Mouse (Mus musculus) retina, adult 2 months (tissue): ENCODE results near the gene Aff3.

ENCODE experiments used
- DNase-seq: peaks from one replicate; pipeline ENCODE4 v3.0.0-alpha.2; 2012; ENCODE audit warnings: low read depth, low spot score

Gene Aff3

DNA sequence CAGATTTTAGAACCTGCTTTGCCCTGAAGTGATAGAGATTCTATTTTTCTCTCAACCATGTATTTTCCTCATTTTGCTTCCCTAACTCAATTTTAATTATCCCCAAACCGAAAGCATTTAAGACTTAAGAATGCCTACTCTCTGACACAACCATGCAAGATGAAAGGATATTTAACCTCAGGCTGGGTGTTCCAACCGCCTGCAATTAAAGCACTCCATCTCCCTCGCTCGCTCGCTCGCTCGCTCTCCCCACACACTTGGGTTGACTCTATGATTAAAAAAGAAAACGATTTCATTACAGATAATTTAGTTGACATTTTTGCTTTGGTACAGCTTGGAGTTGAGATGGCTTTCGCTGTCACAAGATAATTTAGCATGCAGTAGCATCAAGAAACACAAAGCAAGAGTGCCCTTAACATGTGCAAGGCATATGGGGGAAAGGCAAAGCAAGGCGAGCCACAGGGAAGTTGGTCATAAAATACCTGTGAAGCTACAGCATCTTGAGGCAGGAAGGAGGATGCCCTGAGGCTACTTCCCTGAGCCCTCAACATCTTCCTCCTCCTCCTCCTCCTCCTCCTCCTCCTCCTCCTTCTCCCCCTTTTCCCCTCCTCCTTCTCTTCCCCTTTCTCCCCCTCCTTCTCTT, 167.7 kb downstream of the Aff3 start:
- DNase-seq: no peak

DNA sequence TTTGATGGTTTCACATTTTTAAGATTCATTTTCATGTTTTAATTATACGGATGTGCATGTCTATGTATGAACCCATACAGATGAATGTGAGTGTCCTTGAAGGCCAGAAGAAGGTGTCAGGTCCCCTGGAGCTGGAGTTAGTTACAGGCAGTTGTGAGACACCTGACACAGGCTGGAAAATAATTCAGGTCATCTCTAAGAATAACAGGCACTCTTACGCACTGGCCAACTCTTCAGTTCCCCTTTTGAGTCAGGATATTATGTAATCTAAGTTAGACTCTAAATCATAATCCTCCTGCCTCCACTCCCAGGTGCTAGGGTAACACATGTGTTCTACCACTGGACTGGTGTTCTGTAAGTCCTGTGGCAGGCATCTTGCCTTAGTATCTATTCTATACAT, 169.5 kb downstream of the Aff3 start:
- no peak for DNase-seq

DNA sequence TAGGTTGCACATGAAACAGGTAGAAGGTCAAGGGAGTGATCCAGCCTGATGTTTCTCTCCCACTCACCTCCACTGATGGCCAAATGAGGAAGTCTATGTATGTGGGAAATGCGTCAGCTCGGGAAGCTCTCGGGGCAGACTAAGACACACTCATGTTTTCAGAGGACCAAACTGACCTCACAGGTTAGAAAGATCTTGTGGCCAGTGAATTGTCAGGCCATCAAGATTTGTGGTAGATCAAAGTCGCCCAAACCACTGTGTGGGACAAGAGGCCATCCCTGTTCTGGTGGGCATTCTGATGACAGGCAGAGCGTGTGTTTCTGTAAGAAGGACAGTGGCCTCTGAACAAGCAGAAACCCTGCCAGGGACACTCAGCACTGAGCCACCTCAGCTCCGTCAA, 175.0 kb downstream of the Aff3 start:
- DNase-seq: no peak

DNA sequence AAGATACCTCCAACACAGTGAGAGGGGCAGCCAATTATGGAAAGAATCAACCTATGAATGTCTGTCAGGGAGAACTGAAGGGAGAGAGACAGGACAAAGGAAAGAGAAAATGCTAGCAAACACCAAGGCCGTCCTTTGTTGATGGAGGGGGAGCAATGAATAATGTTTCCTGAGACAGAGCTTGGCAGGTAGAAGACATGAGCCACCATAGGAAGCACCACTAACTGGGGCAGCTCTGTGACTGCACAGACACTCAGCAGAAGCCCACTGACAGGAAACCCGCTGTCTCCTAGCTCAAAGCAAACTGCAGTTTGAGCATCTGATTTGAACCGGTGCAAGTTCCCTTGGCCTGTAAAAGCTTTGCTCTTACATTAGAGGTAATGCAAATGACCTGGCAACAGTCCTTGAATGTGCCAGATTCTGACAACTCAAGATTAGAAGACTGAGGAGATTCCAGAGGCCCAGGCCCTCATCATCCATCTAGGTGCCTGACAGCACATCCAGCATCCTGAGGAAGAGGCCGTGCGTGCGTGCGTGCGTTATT, 176.0 kb downstream of the Aff3 start:
- DNase-seq: no peak

DNA sequence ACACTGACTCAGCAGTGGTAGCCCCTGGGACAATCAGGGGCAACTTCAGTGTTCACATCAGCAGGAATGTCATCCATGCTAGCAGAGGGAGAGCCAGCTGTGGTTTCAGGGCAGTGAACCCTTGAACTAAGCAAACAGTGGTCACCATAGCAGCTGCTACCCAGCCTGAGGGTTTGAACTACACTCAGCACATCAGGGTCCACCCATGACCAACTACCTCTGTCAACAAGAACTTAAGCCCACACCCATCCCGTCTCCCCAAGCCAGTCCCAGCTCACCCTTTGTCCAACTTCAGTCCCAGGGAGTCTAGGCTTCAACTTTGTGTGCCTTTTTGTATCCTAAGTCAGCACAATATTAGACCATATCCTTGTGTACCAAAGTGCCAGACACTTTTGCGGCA, 176.9 kb downstream of the Aff3 start:
- DNase-seq: no peak

DNA sequence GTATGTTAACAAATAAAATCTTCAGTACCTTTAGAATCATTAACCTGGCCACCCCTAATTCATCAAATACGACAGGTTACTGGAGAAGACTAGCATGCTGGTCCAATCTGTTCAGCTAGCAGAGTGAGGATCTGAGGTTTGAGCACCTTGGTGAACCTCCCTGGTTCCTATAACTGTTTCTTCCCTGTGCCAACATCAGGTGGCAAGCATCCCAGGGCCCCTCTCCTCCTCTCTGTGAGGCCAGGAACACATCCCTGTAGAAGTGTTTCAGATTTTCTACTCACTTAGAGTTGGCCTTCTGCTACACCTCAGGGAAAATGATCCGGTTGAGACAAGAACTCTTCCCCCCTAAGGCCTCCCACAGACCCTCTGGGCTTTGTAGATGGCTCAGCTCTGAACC, 181.6 kb downstream of the Aff3 start:
- DNase-seq: no peak

DNA sequence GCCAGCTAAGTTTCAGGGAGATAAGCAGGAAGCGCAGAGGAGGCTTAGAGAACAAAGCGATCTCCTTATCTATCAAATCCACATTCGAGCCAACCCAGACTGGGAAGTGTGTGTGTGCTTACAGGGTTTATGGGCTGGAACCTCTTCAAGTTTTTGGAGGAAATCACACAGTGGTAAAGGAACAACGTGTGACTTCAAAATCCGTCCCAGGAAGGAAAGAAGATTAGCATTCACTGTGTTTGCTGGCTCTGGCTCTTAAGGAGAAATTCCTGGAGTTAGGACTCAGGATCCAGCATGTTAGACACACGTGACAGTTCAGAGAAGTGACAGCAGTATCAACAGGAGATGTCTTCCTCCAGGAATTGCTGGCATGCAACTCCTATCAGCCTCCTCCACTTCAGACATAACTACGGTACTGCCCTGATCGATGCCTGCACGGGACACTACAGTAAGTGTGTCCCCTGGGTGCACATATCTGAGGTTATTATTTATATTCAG, 186.5 kb downstream of the Aff3 start:
- DNase-seq: no peak

DNA sequence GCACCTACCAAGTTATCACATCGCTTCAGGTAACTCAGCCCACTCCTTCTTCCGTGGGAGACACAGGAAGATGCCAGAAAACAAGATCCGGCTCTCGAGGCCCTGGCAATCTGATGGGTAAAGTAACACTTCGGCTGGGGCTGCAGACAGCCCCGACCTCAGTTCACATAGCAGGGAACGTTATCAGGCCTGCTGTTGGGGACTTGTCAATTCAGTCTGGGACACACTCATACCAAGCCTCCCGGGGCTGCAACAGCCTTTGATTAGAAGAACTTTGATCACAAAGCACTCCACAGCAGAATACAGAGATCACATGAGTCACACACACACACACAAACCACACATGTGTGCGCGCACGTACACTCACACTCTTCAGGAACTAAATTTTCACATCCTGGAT, 193.9 kb downstream of the Aff3 start:
- DNase-seq: no peak

DNA sequence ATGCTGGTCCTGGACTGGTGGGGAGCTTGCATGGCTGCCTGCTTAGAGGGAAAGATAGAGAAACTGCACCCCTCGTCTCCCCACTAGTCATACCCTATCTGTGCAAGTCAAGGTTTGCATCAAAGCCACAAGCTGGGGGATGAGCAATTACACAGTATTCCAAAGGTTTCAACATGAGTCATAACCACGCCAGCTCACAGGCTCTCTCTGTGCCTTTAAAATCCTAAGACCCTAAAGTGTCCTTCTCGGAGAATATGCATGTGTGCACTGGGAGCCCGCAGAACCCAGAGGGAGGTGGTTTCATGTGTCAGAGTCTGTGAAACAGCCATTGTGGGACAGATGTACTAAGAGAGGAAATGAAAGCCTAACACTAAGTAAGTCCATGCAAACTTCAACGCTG, 194.6 kb downstream of the Aff3 start:
- DNase-seq: no peak

DNA sequence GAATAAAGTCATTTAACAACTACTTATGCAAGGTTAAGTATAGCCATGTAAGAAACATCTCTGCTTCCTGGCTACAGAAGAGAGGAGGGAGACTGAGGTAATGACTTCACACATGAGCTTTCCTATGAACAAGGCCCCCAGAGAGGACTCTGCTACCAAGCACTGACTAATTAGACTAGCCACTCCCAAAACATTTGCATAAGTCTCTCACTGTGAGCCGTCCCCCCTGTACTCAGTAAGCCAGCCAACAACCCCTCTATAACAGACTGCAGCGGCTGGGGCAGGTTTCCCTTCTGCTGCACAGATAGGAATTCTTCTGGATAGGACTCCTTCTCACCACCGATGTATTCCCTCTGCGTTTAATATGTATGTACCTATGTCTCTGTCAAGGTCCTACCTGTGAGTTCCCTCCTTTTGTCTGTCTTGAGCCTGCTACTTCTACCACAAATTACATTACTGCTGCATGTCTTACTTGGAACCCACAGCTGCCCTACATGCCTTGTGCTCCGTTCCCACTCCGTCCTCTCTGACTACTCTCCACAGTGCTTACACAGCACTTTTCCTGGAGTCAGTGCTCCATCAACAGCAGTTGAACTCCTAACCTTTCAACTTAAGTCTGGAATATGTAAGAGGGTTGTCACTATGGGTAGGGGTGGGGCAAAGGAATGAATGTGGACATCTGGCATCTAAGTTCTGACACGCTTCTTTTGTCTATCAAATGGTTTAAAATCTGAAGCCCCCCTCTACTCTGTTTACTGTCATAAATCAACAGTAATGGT, 197.3 kb downstream of the Aff3 start:
- DNase-seq: no peak

DNA sequence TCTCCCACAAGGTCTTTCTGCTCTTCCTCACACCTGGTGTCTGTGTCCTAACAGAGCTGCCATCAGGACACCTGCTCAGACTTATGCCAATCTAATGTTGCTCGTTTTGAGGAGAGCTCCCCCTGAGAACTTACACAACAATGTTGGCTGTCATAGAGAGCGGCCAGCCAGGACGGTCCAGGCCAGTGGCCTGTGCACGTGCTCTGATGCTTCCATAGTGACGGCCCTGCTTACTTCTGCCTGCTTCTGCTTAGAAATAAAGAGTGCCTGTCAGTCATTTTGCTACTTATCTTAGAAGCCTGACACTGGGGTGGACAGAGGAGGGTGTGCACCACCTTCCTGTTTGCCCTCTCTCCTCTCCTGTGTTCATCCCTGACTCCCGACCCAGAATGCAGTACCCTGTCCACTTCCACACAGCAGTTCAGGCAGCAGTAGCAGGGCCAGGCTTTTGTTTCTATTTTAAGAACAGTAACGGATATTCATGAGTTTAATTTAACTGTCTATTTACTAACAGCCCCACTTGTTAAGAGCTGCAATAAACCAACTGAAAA, 208.0 kb downstream of the Aff3 start:
- DNase-seq: no peak

DNA sequence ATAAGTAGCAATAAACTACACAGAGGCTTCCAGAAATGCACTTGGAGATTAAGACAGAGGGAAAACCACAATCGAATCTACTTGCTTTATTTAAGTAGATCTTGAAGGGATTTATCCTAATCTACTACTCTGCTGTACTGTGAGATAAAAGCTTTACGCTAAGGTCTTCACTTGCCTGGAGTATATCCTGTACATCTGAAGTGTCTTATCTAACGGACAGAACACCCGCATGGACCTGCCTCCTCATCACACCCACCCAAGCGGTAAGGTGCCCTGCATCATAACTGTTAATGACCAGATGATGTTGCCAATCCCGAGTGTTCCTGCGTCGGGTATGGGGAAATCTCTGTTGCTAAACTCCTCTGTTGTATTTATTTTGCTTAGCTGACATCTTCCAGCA, 209.8 kb downstream of the Aff3 start:
- DNase-seq: no peak

DNA sequence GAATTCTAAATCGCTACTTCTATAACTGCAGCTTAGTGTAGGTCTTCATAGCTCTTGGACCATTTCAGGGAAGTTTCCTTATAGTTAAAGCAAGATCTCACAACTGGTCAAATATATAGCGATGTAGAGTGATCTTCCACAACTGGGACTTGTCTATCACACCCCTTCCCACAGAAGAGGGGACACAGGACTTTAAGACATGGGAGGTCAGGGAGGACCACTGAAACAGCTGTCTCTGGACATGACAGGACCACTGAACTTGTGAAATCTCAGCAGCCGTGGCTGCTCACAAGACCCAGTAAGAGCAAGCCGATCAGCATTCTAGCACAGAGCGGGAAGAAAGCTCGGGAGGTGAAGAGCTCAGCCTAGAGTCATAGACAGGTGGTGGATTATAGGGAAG, 213.4 kb downstream of the Aff3 start:
- no peak for DNase-seq

DNA sequence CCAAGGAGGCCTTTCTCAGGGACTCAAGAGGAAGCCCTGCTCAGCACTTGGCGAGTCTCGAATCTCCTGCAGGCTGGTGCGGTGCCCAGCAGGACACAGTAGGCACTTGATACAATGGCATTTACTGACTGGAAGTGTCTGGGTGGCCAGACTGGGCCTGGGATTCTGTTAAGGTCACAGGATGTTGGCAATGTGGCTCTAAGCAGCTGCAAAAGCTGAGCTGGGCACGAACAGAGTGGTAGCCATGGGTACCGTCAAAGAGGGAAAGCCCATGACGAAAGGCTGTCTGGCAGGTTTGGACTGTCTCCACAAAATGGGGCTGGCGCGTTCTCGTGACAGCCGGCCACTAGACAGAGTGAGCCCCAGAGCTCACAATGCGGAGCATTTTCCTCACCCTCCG, 214.1 kb downstream of the Aff3 start:
- DNase-seq: no peak

DNA sequence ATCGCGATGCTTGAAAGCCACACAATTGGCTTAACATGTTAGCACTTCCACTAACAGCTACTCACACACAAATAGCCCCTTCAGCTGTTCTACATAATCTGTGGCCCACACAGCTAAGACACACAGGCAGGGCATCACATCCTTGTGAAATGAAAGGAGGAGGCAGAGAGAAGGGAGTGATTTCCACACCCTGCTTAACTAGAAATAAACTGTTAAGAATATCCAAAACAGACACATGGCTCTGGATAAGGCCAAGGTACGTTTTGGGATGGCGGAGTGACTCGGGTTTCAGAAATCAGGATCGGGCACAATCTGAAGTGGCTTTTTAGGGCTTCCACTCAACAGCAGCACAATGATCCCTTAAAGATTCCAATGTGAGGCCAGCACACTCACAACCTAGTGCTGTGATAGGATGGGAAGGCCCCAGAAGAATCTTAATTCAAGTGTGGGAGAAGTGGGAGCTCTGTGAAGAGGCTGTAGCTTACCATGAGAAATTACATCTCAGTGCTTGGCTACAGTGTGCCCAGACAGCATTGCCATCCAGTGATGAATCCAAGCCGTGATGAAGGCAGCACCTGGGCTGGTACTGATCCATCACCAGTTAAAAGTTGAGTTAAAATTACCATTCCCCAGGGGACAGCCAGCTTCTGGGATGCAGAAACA, 214.8 kb downstream of the Aff3 start:
- DNase-seq: no peak

DNA sequence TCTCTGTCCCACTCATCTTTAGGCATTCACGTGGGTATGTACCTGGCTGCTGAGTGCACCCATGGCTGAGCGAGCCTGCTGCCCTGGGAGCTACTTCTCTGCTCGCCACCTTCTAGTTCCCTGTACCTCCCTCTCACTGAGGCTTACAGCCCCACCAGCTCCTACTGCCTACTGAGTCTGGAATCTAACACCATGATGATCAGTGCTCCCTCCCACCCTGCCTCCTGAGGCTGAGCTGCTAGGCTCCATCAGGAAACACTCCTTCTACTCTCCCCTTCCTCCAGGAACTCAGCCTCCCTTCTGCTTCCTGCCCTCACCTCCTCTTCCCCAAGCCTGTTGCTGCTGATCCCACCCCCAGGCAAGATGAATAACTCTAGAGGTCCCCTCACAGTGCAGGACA, 215.9 kb downstream of the Aff3 start:
- no peak for DNase-seq

DNA sequence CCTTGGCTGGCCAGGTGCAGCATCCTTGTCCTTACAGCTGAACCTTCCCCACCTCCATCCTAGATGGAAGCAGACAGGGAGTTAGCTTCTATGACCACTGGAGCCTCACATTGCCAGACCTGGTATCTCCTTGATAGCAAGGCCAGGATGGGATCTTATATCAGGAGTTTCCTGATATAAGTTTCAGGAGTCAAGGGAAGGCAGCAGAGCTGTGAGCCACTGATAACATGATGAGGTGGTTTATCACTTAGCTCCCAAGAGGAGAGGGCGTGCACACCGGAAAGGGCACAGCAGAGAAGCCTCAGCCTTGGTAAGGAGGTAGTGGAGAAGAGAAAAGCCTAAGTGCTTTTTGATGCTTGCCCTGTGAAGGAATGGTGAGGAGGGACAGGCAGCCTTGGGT, 217.2 kb downstream of the Aff3 start:
- DNase-seq: no peak

DNA sequence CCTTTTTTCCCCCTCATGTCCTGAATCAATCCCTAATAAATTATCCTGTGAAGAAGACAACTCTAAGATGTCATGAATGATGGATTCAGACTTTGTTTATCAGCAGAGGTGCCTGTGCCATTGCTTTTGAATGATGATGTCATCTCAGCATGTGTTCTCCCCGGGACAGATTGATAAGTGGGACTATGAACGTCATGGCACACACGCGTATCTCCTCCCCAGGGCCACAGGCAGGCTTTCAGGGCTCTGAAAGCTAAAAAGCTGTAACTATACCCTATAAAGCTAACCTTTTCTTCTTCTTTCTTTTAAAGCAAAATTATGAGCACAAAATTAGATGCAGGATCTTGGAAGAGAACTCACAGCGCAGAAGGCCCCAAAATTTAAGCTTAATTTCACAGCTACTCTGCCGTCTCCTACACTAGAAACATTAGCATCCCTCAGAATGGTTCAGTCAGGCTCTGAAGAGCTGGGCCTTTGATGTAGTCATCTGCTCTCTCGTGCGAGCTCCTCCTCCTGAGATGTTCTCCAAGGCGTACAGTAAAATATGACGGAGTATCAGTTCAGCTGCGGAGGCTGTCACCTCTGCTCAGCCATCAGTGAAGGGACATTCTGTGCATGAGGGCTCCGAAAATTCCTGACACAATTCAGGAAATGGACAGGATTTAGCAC, 218.5 kb downstream of the Aff3 start:
- no peak for DNase-seq

DNA sequence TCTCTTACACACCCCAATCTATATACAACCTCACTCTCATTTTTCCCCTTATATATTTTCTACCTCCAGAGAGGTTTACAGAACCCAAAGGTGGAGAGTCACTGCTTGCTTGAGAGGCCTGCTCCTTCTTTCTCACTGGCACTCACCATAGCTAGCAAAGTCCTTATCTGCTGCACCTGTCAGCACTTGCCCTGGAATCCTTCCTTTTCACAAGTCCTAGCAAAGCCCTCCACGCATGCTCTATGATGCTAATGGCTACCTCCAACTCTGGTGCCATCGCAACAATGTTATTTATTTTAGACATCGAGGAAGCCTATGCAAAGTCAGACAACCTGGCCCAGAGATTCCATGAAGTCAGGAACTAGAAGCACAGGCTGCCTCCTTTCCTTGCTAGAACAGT, 221.9 kb downstream of the Aff3 start:
- DNase-seq: no peak

DNA sequence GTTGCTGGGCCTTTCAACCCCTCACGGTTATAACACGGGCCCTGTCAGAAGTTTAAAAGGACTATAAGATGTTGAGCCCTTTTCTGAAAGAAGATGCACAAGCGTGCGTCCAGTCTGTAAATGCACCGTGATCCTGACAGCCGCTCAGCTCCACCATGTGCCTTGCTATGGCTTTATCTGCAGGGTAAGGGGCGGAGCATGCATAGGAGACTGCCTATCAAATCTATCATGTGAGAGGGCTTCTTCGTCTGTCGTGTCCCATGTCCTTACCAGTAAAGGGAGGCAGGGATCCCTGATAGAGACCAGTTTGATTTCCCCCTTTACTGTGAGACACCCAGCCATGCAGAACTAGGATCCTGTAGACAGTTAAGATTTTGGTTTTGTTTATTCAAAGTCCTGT, 222.3 kb downstream of the Aff3 start:
- no peak for DNase-seq

DNA sequence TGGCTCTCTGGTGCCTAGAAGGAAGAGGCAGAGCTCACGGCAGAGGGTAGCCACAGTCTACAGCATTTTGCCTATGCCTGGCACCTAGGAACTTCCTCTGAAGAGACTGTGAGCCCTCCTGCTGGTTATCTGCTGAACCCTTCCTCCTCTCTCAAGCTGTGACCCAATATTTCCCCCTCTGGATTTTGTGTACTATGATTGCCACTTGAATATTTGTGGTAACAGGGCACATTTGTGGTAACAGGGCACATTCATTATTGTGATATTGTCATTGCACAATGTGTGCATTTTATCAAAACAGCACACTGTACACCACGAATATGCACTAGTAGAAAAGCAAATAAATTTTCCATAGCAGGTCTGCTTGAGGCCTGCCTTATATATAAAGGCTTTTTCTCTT, 223.0 kb downstream of the Aff3 start:
- DNase-seq: no peak

DNA sequence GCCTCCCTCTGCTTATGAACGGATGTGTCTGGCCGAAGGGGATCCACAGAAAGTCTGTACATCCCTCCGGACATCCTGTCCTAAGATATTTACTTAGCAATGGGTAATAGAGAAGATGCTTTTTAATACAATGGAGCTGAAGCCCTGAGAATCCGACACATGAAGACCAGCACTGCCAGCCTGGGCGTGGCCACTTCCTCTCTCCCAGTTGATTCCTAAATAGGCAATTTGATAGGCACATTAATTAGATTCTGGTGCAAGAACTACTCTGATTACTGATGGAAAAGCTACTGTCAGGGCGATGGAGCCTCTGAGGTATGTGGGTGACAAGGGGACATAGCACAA, 224.3 kb downstream of the Aff3 start:
- DNase-seq: no peak
